Mouse (Mus musculus) thymus, postnatal 14 days (tissue): ENCODE data around the gene Syngap1.
A peak's percentile ranks its signal among the peaks of the same experiment; 100 is the strongest.

Source experiments
- DNase-seq: peaks from one replicate; pipeline ENCODE4 v3.0.0; 2021

Syngap1 gene

DNA sequence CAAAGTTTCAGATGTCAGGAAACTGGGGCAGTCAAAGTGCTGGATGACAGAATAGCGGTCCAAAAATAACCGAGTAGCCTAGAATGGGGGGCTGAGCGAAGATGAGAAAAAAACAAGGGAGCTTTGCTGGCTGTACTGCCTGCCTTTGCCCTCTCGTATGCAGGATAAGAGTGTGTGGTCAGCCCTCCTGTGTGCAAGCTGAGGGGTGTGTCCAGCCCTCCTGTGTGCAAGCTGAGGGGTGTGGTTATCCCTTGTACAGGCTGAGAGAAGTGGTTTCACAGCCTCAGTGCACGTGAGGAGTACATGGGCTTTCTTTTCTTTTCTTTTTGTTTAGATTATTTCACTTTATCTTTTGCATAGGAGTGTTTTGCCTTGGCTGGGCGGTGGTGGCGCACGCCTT lies 54.5 kb downstream of the Syngap1 start:
- DNase-seq, result no peak

DNA sequence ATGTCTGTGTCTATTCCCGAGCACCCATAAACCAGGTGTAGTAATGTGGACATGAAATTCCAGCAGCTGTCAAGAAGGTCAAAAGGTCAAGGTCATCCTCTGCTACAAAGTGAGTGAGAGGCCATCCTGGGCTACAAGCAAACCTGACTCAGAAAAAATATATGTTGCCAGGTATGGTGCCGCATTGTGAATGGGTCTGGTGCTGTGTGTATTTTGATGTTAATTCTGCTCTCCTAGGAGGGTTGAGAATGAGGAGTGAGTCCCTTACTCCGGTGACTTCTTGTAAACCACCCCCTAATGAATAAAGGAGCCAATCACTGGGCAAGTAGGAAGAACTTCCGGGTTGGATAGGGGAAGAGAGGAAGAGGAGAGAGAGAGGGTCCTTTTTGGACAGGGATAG lies 56.6 kb downstream of the Syngap1 start:
- DNase-seq, result no peak

DNA sequence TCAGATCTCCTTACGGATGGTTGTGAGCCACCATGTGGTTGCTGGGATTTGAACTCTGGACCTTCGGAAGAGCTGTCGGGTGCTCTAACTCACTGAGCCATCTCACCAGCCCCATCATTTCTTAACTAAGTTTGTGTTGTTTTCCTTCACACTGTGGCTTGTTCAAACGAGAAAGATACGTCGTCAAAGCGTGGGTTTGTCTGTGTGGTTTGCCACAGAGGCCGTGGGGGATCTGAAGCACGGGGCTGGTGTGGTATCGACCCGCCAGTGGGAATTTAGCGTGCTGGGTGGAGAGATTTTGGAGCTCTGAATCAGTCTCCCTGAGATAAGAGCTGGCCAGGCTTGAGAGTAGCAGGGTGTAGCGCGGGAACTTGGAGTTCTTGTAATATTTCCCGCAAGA lies 57.2 kb downstream of the Syngap1 start:
- no peak for DNase-seq

DNA sequence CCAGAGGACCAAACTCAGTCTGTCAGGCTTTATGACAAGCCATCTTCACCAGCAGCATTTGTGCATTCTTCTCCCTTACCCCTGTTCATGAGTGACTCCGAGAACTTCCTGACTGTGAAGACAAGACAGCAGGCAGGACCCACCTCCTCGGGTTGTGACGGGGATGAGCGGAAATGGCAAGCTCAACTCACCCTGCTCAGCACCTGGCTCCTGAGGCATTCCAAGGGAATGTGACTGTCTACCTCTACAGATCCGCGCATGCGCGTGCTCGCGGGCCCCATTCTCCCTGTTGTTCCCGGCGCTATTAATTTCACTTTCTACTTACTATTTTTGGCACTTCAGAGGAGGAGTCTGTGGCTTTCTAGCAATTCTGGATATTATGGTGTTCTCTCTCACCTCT lies 58.9 kb downstream of the Syngap1 start:
- peak; percentile 43 for DNase-seq

DNA sequence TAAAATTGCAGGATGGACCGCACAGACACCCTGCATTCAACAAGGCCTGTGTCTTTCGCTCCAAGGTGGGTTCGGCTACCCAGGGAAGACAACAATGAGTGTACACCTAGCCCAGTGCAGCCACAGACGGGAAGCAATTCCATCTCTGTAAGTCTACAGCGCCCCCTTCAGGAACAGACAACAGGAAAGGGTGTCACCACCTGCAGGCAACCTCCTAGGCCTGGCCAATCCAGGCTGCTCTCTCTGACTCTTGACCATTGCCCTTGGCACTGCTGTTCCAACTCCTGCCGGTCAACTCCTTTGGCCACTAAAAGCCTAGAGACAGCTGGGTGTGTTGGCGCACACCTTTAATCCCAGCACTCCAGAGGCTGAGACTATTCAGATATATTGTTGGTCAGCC lies 60.1 kb downstream of the Syngap1 start:
- peak; percentile 80 for DNase-seq

DNA sequence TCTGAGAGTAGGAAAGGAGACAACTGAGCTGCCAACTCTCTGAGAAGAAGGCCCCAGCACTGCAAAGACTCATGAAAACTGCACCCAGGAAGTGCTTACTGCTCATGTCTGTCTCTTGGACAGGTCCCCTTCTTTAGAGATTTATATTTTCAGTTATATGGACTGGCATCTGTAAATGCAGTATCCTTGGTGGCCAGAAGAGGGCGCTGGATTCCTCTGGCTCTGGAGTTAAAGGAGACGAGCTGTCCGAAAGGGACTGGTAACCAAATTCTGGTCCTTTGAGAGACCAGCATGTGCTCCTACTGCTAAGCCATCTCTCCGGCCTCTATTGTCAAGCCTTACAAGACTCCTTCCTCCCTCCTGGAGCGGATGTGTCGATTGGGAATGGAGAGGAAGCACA lies 60.8 kb downstream of the Syngap1 start:
- peak; percentile 49 for DNase-seq

DNA sequence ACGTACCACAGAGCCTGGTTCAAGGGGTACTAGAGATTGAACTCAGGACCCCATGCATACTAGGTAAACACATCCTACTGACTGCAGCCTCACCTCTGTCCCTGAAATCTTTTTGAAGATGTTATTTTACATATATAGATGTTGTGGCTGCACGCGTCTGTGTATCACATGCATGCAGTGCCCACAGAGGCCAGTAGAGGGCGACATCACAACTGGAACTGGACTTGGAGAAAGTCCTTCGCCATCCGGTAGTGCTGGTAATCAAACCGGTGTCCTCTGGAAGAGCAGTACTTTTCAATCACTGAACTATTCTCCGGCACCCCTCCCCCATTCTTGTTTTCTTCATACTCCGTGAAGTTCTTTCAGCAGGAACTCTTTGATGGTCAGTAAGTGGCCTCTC lies 63.4 kb downstream of the Syngap1 start:
- DNase-seq, result peak; percentile 74

DNA sequence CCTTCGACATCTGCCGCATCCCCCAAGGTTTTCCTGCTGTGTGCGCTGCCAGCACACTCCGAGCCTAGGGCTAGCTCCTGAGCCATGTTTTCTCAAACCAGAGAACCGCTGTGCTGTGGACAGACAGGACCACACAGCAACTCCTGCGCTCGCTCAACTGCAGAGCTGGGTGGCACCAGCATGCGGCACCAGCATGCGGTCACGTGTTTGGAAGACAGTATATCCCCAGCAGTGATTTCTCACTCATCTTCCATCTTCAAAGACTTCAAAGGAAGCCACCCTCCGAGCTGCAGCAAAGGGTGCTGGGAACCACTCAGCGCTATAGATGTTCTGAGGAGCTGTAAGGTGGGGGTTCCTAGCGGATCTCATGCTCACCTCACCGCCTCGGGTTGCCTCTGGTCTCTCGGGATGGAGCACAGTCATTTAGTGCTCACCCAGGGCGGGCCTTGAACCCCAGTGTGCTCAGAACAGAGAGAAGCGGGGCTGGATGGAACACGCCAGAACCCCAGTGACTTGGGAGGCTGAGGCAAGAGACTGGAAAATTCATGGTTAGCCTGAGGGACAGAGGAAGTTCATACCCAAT lies 63.9 kb downstream of the Syngap1 start:
- no peak for DNase-seq

DNA sequence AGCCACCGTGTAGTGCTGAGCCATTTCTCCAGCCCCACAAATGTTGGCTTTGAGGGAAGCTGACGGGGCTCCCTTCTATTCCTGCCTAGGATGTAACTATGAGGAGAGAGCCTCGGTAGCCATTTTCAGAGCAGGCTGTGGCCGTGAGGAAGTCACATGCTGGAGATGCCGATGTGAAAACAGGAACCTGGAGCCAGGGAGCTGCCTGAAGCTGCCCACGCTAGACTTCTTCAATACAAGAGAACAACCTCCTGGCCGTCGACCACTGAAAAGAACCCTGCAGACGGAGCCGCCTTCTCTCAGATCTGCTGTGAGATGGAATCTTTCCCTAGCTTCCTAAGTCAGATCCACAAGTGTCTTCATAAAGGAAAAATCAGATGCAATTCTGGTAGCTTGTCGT lies 64.6 kb downstream of the Syngap1 start:
- DNase-seq, result no peak

DNA sequence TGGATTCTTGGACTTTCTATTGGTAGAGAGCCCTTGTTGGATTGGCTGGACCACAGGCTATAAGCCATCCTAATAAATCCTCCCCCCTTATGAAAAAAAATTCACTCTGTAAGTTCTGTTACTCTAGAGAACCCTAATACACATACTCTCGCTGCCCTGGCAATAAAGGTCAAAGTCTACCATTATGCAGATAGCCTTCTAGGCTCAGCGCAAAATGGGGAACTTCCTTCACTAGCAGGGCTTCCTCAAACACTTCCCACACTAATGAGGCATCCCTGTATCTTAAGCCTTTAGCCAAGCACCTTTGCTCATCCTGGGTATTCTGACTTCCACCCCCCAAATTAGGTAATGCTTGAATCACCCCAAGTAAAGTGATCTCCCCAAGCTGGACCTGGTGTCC lies 67.2 kb downstream of the Syngap1 start:
- no peak for DNase-seq

DNA sequence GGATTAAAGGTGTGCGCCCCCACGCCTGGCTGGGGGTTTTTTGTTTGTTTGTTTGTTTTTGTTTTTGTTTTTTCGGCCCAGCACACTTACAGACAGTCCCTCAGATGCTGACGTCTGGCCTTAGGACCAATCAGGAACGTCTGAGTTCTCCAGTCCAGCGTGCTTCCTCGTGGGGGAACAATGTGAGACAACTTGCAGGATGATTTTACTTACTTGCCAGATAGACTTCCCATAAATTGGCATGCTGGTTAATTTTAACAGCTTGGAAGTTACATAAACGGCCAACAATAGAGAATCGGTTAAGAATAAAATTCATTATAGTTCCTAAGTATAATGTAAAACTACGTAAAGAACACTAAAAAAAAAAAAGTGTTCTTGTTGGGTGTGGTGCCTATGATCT lies 70.1 kb downstream of the Syngap1 start:
- DNase-seq, result no peak

DNA sequence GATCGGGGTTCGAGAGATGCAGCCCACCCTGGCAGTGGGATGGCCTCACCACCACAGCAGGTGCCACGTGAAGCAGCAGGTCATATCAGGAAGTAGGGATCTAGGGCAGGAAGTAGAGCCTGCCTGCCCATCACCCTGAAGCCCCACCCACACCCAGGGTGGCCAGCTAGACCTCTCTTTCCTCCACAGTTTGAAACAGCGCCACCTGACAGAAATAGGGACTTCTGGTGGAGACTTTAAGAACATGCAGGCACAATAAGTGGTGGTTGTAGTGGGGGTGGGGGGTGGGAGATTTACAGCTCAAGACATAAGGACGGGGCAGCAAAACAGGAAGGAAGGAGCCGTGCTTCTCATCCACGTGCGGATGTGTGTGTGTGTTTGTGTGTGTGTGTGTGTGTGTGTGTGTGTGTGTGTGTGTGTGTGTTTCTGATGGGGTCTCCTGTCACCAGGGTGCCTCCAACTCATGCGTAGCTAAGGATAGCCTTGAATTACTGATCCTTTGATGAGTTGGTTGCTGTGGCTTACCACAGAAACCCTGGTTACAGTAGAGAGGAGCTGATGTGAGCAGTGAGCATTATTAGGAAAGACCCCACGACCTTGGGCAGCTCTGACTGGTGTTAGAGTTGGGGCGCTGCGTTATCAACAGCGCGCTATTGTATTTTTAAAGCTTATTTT lies 71.1 kb downstream of the Syngap1 start:
- DNase-seq, result peak; percentile 72

DNA sequence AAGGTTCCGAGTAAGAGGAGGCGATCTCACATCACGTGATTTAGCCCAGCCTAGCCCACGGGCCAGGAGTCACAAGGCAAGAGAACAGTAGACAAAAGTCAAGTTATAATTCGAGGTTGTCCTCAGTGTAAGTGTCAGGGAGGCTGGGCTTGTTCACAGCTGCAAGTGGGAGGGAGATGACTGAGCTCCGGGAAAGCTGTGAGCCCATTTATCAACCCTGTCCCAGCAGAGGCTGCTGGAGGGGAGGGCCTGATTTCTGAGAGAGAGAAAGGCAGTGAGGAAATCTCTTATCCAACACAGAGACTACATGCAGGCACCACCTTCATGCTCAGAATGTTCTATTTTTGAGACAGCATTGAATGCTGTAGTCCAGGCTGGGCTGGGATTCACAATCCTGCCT lies 71.9 kb downstream of the Syngap1 start:
- DNase-seq, result no peak

DNA sequence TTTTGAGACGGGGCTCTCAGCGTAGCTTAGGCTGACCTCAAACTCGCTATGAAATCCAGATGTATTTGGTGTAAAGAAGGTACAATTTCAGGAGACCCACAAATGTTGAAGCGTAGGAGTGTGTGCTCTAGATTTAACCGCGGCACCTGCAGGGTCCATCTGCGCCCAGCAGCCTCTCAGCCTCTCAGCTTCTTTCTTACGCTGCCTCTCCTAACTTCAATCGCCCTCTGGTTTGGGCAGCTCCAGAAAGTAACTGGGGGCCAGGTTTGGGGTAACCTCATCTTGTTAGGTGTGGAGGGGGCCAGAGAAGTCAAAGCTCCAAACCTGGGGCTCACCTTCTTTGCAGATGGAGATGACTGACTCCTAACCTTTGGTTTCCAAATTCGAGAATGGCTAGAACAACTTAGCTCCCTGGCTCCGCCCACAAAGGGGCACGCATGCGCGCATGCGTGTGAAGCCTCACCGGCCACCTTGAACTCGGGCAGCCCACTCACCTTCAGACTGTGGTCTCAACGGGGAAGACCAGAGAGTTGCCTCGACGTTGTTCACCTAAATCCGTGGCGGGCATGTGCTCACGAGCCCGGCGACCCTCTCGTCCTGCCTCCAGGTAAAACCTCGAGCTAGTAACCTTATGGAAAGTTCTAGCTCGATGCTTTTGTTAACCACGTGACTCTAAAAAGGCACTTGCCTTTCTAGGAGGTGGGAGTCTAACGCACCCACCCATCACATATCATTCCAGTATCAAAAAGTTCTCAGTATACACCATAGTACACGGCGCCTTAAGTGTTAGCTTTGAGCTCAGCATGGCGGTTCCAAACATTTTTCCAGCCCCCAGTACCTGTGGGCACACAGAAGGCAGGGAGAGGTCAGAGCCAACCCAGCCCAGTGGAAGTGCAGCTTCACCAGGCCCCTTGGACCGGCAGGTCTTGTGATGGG lies 76.8 kb downstream of the Syngap1 start:
- DNase-seq, result peak; percentile 94

DNA sequence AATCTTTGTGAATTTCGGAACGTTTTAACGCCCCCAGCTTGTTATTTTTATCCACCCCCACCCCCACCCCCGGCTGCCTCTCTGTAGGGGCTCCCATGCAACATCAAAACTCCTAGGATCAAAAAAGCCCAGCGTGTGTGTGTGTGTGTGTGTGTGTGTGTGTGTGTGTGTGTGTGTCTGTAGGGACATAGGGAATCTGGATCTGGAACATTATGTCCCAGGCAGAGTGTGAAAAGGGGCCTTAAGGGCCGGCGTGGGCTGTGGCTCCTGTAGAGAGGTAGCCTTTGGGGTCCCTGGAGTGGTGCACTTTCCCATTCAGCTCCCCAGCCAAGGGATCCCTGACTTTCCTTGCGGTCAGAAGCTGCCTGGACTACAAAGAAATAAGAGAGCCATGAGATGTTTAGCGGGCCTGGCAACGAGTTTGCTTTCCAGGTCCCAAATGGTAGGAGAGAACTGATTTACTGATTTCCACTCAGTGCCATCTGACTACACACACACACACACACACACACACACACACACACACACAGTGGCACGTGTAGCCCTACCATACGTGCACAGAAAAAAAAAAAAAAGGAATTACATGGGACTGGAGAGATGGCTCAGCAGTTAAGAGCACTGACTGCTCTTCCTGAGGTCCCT lies 77.6 kb downstream of the Syngap1 start:
- no peak for DNase-seq

DNA sequence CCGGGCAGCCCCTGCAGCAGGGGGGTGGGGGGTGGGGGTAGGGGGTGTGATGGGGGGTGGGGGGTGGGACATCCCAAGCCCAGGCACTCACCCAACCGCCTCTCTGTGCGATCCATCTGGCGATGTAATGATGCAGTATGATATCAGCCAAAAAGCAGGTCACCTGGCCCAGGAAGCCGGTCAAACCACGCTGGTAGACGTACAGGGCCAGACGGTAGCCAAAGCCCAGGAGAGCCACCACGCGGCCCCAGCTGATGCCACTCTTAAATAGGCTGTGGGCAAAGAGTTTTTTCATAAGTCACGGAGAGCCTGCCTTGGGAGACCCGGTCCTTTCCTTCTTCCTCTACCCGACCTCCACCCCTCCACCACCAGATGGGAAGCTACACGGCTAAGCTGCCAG lies 80.0 kb downstream of the Syngap1 start:
- no peak for DNase-seq

DNA sequence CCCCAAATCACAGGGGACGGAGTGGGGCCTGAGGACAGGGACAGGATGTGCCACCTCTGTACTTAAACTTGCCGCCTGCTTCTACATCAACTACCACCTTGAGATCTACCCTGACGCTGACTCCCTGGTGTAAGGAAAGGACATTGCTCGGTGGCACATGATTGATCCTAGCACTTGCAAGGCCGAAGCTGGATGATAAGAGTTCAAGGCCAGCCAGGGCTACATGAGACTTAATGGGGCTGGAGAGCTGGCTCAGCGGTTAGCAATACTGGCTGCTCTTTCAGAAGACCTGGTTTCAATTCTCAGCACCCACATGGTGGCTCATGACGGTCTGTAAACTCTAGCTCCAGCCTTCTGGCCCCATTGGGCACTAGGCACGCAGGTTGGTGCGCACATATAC lies 80.7 kb downstream of the Syngap1 start:
- no peak for DNase-seq
